Mouse (Mus musculus) limb, embryonic 15.5 days (tissue): ENCODE data around the gene Cnst. TPM values are rescaled to one million over a fixed set of nuclear protein-coding genes. Genes with fewer than 3 reads are reported as not detected.

Experiments used
- ATAC-seq: fragments of 200-750 bp; cut with Nextera tagmentation; 2 replicates; pipeline ENCODE4 v1.8.0; 2017; ENCODE audit warnings: low read depth, moderate TSS enrichment; ENCODE audit not compliant: insufficient number of reproducible peaks, low FRiP score, low TSS enrichment
- H3K27ac ChIP-seq: fragments of 300-500 bp; sonication (generic); 2 replicates; pipeline ENCODE4 v1.5.1; 2015; ENCODE audit warnings: moderate library complexity, mild to moderate bottlenecking, inconsistent platforms
- H3K27me3 ChIP-seq: fragments of 300-500 bp; sonication (generic); 2 replicates; pipeline ENCODE4 v1.6.1; 2015; ENCODE audit warnings: inconsistent platforms
- H3K36me3 ChIP-seq: fragments of 300-500 bp; sonication (generic); 2 replicates; pipeline ENCODE4 v1.6.1; 2015; ENCODE audit warnings: inconsistent platforms
- H3K4me1 ChIP-seq: fragments of 300-500 bp; sonication (generic); 2 replicates; pipeline ENCODE4 v1.6.1; 2015; ENCODE audit warnings: inconsistent platforms
- H3K4me2 ChIP-seq: fragments of 300-500 bp; sonication (generic); 2 replicates; pipeline ENCODE4 v1.6.1; 2015; ENCODE audit warnings: mild to moderate bottlenecking, inconsistent platforms
- H3K4me3 ChIP-seq: fragments of 300-500 bp; sonication (generic); 2 replicates; pipeline ENCODE4 v1.5.1; 2015; ENCODE audit warnings: mild to moderate bottlenecking, inconsistent platforms
- H3K9ac ChIP-seq: fragments of 300-500 bp; sonication (generic); 2 replicates; pipeline ENCODE4 v1.6.1; 2015; ENCODE audit warnings: inconsistent platforms
- H3K9me3 ChIP-seq: fragments of 300-500 bp; sonication (generic); 2 replicates; pipeline ENCODE4 v1.6.1; 2016; ENCODE audit warnings: inconsistent platforms
- WGBS: fragments of 180-500 bp; shearing (Covaris S2); methylation state at CpG from one replicate; pipeline ENCODE4 v1.1.7; 2015; 5-methylcytosine and 5-hydroxymethylcytosine counted together
- polyA plus RNA-seq: library from polyadenylated mRNA; unstranded; fragments of >200 nt; fragmentation: Nextera tagmentation; extraction: Ambion mirVana; gene quantifications from 2 replicates; pipeline ENCODE4 v1.2.1, GENCODE M21; 2015

Gene Cnst
- polyA plus RNA-seq, 1 experiment from 2014 or later, result 15.0 TPM

DNA sequence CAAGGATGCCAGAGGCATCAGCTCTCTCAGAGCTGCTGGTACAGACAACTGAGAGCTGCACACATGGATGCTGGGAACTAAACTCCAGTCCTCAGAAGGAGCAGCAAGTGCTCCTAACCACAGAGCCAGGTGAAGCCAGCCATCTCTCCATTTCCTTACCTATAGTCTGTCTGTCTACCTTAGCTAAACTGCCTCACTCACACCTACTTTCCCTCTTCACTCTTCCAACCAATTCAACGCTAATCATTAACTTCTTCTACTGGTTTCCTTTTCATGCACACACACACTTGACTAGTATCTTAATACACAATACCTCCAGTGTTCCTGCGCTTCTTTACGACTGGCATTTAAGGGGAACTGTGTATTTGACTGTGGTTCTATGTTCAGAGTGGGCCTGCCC, 6.3 kb upstream of the Cnst start:
- H3K9me3 ChIP-seq, result no peaks in the 10 kb centered on the region
- H3K27ac ChIP-seq, result no peak overlapping the region
- H3K36me3 ChIP-seq, result peaks cover 37% of the 10 kb centered on the region
- no peak overlapping the region for H3K4me3 ChIP-seq
- no peaks in the 10 kb centered on the region for H3K27me3 ChIP-seq
- H3K9ac ChIP-seq, result no peak overlapping the region
- no peak overlapping the region for H3K4me2 ChIP-seq
- WGBS, result 74% methylated on average over 3 of the region's 3 CpGs
- peaks cover 8% of the 10 kb centered on the region; the same call in 1 of the 2 replicates for H3K4me1 ChIP-seq
- no peak for ATAC-seq

DNA sequence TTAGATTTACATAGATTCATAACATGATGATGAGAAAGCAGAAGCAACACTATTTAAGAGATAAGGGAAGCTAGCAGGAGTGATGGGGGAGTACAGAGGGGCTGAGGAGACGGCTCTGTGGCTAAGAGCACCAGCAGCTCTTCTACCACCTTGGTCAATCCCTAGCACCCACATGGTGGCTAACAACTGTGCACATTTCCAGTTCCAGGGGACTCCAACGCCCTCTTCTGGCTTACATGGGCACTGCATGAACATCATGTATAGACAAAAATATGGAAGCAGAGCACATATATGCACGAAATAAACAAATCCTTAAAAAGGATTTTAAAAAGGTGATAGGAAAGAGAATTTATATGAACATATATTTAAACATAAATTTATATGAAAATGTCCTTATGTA, 4.7 kb upstream of the Cnst start:
- Histone ChIP-seq H3K4me2 (no peak overlapping the region), H3K4me3 (no peak overlapping the region), H3K27me3 (no peaks in the 10 kb centered on the region), H3K9me3 (no peaks in the 10 kb centered on the region), H3K4me1 (peaks cover 12% of the 10 kb centered on the region), H3K27ac (no peak overlapping the region), H3K9ac (no peak overlapping the region), H3K36me3 (peaks cover 30% of the 10 kb centered on the region)
- 62% methylated on average over 3 of the region's 3 CpGs for WGBS
- no peak for ATAC-seq

DNA sequence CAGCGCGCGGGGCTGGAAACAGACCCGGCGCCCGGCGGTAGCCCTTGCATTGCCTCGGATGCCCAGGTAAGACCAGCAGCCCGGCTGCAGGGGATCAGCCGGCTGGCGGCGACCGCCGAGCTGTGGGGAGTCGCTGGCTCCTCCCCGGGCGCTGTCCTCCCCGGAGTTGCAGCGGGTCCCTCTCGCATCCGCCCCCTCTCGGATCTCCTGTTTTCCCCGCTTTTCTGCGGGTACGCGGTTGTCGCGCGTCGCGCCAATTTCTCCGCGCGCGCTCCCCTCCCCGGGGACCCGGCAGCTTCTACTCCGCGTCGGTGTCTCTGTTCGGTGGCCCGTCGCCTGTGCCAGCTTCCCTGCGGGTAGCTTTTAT, 364 bp downstream of the Cnst start:
- H3K9me3 ChIP-seq, result no peaks in the 10 kb centered on the region
- WGBS, result under 1% methylated on average over 43 of the region's 44 CpGs
- peak overlapping the region; percentile 62 for H3K9ac ChIP-seq
- peak overlapping the region; percentile 94 for H3K27ac ChIP-seq
- H3K4me1 ChIP-seq, result peaks cover 24% of the 10 kb centered on the region
- peak overlapping the region; percentile 86 for H3K4me3 ChIP-seq
- peak overlapping the region; percentile 57 for H3K4me2 ChIP-seq
- 0 out of 2 replicates have a peak, but pooled peaks cover under 1% of the 10 kb centered on the region for H3K36me3 ChIP-seq
- no peaks in the 10 kb centered on the region for H3K27me3 ChIP-seq
- peak; percentile 82 for ATAC-seq

GRCm38 (mm10) chr1:179547176-179547575, 1.0 kb downstream of the Cnst start:
- Histone ChIP-seq H3K4me1 (peaks cover 24% of the 10 kb centered on the region), H3K27ac (no peak overlapping the region; the same call in 1 of the 2 replicates), H3K9ac (peak overlapping the region; percentile 62; the same call in 1 of the 2 replicates), H3K36me3 (no peaks in the 10 kb centered on the region), H3K27me3 (no peaks in the 10 kb centered on the region), H3K4me3 (peak overlapping the region; percentile 86), H3K9me3 (no peaks in the 10 kb centered on the region), H3K4me2 (peak overlapping the region; percentile 57)
- 8% methylated on average over 5 of the region's 5 CpGs for WGBS
- ATAC-seq, result no peak

- Histone ChIP-seq H3K27ac (no peak overlapping the region), H3K4me1 (peaks cover 24% of the 10 kb centered on the region), H3K36me3 (no peaks in the 10 kb centered on the region), H3K27me3 (no peaks in the 10 kb centered on the region), H3K4me2 (no peak overlapping the region), H3K4me3 (no peak overlapping the region), H3K9ac (no peak overlapping the region), H3K9me3 (no peaks in the 10 kb centered on the region)
- ATAC-seq, result no peak
- 70% methylated on average over 11 of the region's 11 CpGs for WGBS
Observed at GRCm38 (mm10) chr1:179548220-179548619, 2.0 kb downstream of the Cnst start.

GRCm38 (mm10) chr1:179548996-179549752, 3.0 kb downstream of the Cnst start:
- Histone ChIP-seq H3K4me1 (peaks cover 23% of the 10 kb centered on the region), H3K9ac (no peak overlapping the region), H3K27me3 (no peaks in the 10 kb centered on the region), H3K9me3 (no peaks in the 10 kb centered on the region), H3K36me3 (no peaks in the 10 kb centered on the region), H3K27ac (no peak overlapping the region), H3K4me2 (no peak overlapping the region), H3K4me3 (no peak overlapping the region)
- WGBS, result 90% methylated on average over 5 of the region's 5 CpGs
- ATAC-seq, result no peak

DNA sequence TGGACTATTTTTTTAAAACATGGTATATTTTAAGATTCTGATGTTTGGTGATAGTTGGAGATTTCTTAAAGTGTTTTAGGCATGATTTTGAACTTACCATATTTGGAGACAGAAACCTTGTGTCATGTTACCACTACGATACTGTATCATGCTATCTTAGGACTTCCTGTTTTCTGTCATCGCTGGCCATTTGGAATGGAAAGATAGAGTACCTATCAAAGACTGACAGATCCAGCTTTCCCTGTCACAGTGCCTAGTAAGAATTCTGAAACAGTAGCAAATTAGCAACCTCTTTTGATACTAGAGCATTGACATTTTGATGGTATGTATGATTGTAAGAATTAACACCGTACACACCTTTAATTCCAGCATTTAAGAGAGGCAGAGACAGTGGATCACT, 5.2 kb downstream of the Cnst start:
- no peaks in the 10 kb centered on the region for H3K9me3 ChIP-seq
- H3K4me3 ChIP-seq, result no peak overlapping the region
- no peaks in the 10 kb centered on the region for H3K36me3 ChIP-seq
- no peak for ATAC-seq
- H3K4me2 ChIP-seq, result no peak overlapping the region
- WGBS, result 88% methylated on average over 3 of the region's 3 CpGs
- peaks cover 12% of the 10 kb centered on the region for H3K4me1 ChIP-seq
- H3K9ac ChIP-seq, result no peak overlapping the region
- no peak overlapping the region for H3K27ac ChIP-seq
- H3K27me3 ChIP-seq, result no peaks in the 10 kb centered on the region

DNA sequence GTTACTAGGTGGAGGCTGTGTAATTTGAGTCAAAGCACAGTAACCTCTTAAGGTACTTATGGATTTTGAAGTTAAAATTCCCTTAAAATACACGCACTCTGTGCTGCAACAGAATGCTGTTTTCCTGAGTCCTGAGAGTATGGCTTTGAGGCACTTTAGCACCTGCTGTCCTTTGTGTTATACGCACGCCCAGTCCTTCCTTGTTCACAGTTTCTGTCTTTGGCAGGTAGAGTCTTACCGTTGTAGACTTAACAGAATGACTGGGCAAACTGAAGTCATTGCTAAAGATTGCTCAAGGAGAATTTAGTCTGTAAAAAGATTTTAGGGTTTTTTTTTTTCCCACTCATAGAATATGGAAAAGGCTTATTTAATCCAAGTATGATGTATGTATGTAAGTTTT, 5.8 kb downstream of the Cnst start:
- WGBS, result 81% methylated on average over 4 of the region's 4 CpGs
- no peaks in the 10 kb centered on the region for H3K27me3 ChIP-seq
- ATAC-seq, result no peak
- no peak overlapping the region for H3K4me3 ChIP-seq
- no peak overlapping the region for H3K9ac ChIP-seq
- no peaks in the 10 kb centered on the region for H3K9me3 ChIP-seq
- H3K4me1 ChIP-seq, result peaks cover 12% of the 10 kb centered on the region
- H3K27ac ChIP-seq, result no peak overlapping the region
- H3K4me2 ChIP-seq, result no peak overlapping the region
- no peaks in the 10 kb centered on the region for H3K36me3 ChIP-seq

DNA sequence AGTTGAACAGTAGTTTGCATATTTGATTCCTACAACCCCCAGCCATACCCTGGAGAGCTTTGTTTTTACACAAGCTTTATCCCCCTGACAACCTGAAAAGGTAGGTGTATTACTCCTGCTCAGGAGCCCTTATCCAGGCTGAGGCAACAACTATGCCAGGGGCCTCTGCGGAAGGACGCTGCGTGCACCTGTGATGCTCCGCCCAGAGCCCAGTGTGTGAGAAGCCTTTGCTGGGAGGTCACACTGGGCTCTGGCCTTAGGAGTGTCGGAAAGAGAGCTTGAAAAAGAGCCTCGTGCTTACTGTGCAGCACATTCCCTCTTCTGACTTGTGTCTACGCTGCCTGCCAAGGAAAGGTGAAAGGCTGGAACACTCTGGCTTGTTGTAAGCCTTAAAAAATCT, 6.6 kb downstream of the Cnst start:
- no peak for ATAC-seq

DNA sequence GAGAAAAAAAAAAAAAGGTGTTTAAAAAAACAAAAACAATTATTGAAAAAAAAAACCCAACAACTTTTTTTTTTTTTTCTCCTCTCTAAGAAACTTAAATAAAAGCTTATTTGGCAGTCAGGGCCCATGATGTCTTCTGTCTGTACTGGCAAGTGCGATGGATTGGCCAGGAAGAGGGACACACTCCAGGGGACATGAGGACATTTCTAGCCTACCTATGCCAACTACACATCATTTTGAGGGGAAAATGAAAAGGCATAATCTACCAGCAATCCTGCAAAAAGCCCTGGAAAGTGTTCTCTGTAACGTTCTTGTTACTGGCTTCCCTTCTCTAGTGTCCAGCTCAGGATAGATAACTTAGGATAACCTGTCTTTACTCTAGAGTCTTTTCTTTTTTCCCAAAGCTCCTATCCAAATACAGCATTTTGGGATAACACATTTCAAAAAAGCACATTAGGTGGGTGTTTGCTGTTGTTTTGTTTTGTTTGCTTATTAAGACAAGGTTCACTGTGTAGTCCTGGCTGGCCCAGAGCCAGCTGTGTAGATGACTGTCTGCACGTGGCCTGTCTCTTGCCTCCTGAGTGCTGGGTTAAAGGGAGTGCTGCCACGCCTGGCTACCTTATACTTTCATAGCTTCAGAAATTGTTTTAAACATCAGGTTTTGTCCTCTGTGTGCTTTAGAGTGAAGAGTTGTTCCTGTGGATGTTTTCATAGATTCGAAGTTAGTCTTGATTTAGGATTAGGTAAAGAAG, 7.2 kb downstream of the Cnst start:
- Histone ChIP-seq H3K4me1 (0 out of 2 replicates have a peak, but pooled peaks cover under 1% of the 10 kb centered on the region), H3K27ac (no peak overlapping the region), H3K4me2 (no peak overlapping the region), H3K9me3 (no peaks in the 10 kb centered on the region), H3K9ac (no peak overlapping the region), H3K27me3 (no peaks in the 10 kb centered on the region), H3K4me3 (no peak overlapping the region), H3K36me3 (no peaks in the 10 kb centered on the region)
- no peak for ATAC-seq
- 68% methylated on average over 5 of the region's 5 CpGs for WGBS

More for the DNA sequence above, 6.6 kb downstream of the Cnst start:
- Histone ChIP-seq H3K27me3 (no peaks in the 10 kb centered on the region), H3K4me2 (no peak overlapping the region), H3K9me3 (no peaks in the 10 kb centered on the region), H3K36me3 (no peaks in the 10 kb centered on the region), H3K9ac (no peak overlapping the region), H3K27ac (no peak overlapping the region), H3K4me1 (peaks cover 5% of the 10 kb centered on the region; the same call in 1 of the 2 replicates), H3K4me3 (no peak overlapping the region)
- 58% methylated on average over 7 of the region's 7 CpGs for WGBS

- Histone ChIP-seq H3K4me3 (no peak overlapping the region), H3K9me3 (no peaks in the 10 kb centered on the region), H3K36me3 (no peaks in the 10 kb centered on the region), H3K4me2 (no peak overlapping the region), H3K4me1 (no peaks in the 10 kb centered on the region), H3K9ac (no peak overlapping the region), H3K27ac (no peak overlapping the region), H3K27me3 (no peaks in the 10 kb centered on the region)
- WGBS, result 74% methylated on average over 4 of the region's 4 CpGs
- no peak for ATAC-seq
Observed at GRCm38 (mm10) chr1:179553949-179554347, 7.8 kb downstream of the Cnst start.

- Histone ChIP-seq H3K27me3 (no peaks in the 10 kb centered on the region), H3K9ac (no peak overlapping the region), H3K4me3 (no peak overlapping the region), H3K27ac (no peak overlapping the region), H3K4me1 (no peaks in the 10 kb centered on the region; the same call in 1 of the 2 replicates), H3K4me2 (no peak overlapping the region), H3K9me3 (no peaks in the 10 kb centered on the region), H3K36me3 (no peaks in the 10 kb centered on the region)
- WGBS, result 81% methylated on average over 3 of the region's 3 CpGs
- no peak for ATAC-seq
Observed at GRCm38 (mm10) chr1:179556921-179557320, 10.8 kb downstream of the Cnst start.
